Mouse (Mus musculus) CH12.LX (cell line): ENCODE results near the gene Klf14.

Source experiments
- CHD2 ChIP-seq: IDR thresholded peaks from 2 replicates; pipeline ENCODE4 v1.6.1; 2011; ENCODE audit warnings: low read length, improper control_type of control experiment
- CTCF ChIP-seq, 2 experiments: IDR thresholded peaks in 1 of 2; conservative IDR thresholded peaks in 1 of 2; 2 replicates each; pipeline ENCODE4 v1.5.1; 2011 to 2012; ENCODE audit warnings: low read depth in 2 of 2, low read length in 2 of 2, improper control_type of control experiment in 1 of 2, inconsistent platforms in 1 of 2, mild to moderate bottlenecking in 1 of 2, moderate library complexity in 1 of 2
- KAT2A ChIP-seq: IDR thresholded peaks from 2 replicates; pipeline ENCODE4 v1.6.1; 2012; ENCODE audit warnings: low read length, improper control_type of control experiment, inconsistent platforms; ENCODE audit not compliant: insufficient replicate concordance
- MEF2A ChIP-seq: IDR thresholded peaks from 2 replicates; pipeline ENCODE4 v1.6.1; 2014; ENCODE audit warnings: low read depth, mild to moderate bottlenecking, inconsistent platforms, low read length, improper control_type of control experiment, borderline replicate concordance
- USF2 ChIP-seq: conservative IDR thresholded peaks from 2 replicates; pipeline ENCODE4 v1.6.1; 2011; ENCODE audit warnings: low read depth, low read length, improper control_type of control experiment

DNA sequence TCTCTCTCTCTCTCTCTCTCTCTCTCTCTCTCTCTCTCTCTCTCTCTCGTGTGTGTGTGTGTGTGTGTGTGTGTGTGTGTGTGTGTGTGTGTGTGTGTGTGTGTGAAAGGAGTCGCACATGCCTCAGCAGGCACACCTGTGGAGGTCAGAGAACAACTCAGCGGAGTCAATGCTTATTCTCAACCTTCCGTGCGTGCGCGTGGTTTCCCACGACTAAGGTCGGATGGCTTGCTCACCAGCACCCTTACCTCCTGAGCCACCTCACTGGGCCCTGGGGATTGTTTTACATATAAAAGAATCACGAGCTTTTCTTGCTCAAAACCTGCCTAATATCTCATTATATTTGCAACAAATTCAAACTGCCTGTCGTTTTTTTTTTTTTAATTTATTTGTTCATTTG is 37.1 kb downstream of the Klf14 start:
- TF ChIP-seq MEF2A (no peak), KAT2A (no peak), CTCF (conservative IDR thresholded peaks at IDR 0.05 in 1 of 2, IDR thresholded peaks at IDR 0.05 in 1 of 2; ENCODE audit: low read depth in 2 of 2, low read length in 2 of 2) (no peak), CHD2 (no peak), USF2 (no peak)
